Mouse (Mus musculus): Measurements from ENCODE around the gene Slc25a26.

Slc25a26 gene

GRCm38 (mm10) chr6:94598421-94598820 is 98.3 kb downstream of the Slc25a26 start:
- no peak for DNase-seq (ENCODE audit: inconsistent age in 2 of 2, low spot score in 1 of 2)

- DNase-seq (ENCODE audit: inconsistent age in 2 of 2, low spot score in 1 of 2): no peak
Observed at GRCm38 (mm10) chr6:94599016-94599415, 98.9 kb downstream of the Slc25a26 start.

GRCm38 (mm10) chr6:94601101-94601500 is 101.0 kb downstream of the Slc25a26 start:
- peak; percentile 62 to 88 for DNase-seq (ENCODE audit: inconsistent age in 2 of 2, low spot score in 1 of 2)

- DNase-seq (ENCODE audit: inconsistent age in 2 of 2, low spot score in 1 of 2): no peak
Observed at GRCm38 (mm10) chr6:94601811-94602210, 101.7 kb downstream of the Slc25a26 start.

GRCm38 (mm10) chr6:94604072-94604471 is 103.9 kb downstream of the Slc25a26 start:
- no peak for DNase-seq (ENCODE audit: inconsistent age in 2 of 2, low spot score in 1 of 2)

GRCm38 (mm10) chr6:94604546-94604945 is 104.4 kb downstream of the Slc25a26 start:
- DNase-seq (ENCODE audit: inconsistent age in 2 of 2, low spot score in 1 of 2): no peak

- no peak for DNase-seq (ENCODE audit: inconsistent age in 2 of 2, low spot score in 1 of 2)
Observed at GRCm38 (mm10) chr6:94613235-94613895, 113.2 kb downstream of the Slc25a26 start.

GRCm38 (mm10) chr6:94614346-94614745 is 114.2 kb downstream of the Slc25a26 start:
- no peak for DNase-seq (ENCODE audit: inconsistent age in 2 of 2, low spot score in 1 of 2)

- no peak for DNase-seq (ENCODE audit: inconsistent age in 2 of 2, low spot score in 1 of 2)
Observed at GRCm38 (mm10) chr6:94615936-94616335, 115.8 kb downstream of the Slc25a26 start.

GRCm38 (mm10) chr6:94618671-94619070 is 118.5 kb downstream of the Slc25a26 start:
- no peak for DNase-seq (ENCODE audit: inconsistent age in 2 of 2, low spot score in 1 of 2)

- no peak for DNase-seq (ENCODE audit: inconsistent age in 2 of 2, low spot score in 1 of 2)
Observed at GRCm38 (mm10) chr6:94620287-94620686, 120.2 kb downstream of the Slc25a26 start.

GRCm38 (mm10) chr6:94620801-94621301 is 120.7 kb downstream of the Slc25a26 start:
- DNase-seq (ENCODE audit: inconsistent age in 2 of 2, low spot score in 1 of 2): peak; percentile 43 to 75

- peak; percentile 41 to 85 for DNase-seq (ENCODE audit: inconsistent age in 2 of 2, low spot score in 1 of 2)
Observed at GRCm38 (mm10) chr6:94622983-94623382, 122.9 kb downstream of the Slc25a26 start.

- no peak for DNase-seq (ENCODE audit: inconsistent age in 2 of 2, low spot score in 1 of 2)
Observed at GRCm38 (mm10) chr6:94624543-94624942, 124.4 kb downstream of the Slc25a26 start.

- no peak for DNase-seq (ENCODE audit: inconsistent age in 2 of 2, low spot score in 1 of 2)
Observed at GRCm38 (mm10) chr6:94625896-94626295, 125.8 kb downstream of the Slc25a26 start.

- no peak for DNase-seq (ENCODE audit: inconsistent age in 2 of 2, low spot score in 1 of 2)
Observed at GRCm38 (mm10) chr6:94626807-94627206, 126.7 kb downstream of the Slc25a26 start.

- DNase-seq (ENCODE audit: inconsistent age in 2 of 2, low spot score in 1 of 2): no peak
Observed at GRCm38 (mm10) chr6:94627714-94628595, 127.8 kb downstream of the Slc25a26 start.

- no peak for DNase-seq (ENCODE audit: inconsistent age in 2 of 2, low spot score in 1 of 2)
Observed at GRCm38 (mm10) chr6:94628787-94629186, 128.7 kb downstream of the Slc25a26 start.

GRCm38 (mm10) chr6:94631051-94631778 is 131.1 kb downstream of the Slc25a26 start:
- DNase-seq (ENCODE audit: inconsistent age in 2 of 2, low spot score in 1 of 2): no peak

- no peak for DNase-seq (ENCODE audit: inconsistent age in 2 of 2, low spot score in 1 of 2)
Observed at GRCm38 (mm10) chr6:94631779-94632082, 131.6 kb downstream of the Slc25a26 start.

GRCm38 (mm10) chr6:94634274-94634673 is 134.1 kb downstream of the Slc25a26 start:
- DNase-seq (ENCODE audit: inconsistent age in 2 of 2, low spot score in 1 of 2): no peak
